Mouse (Mus musculus) fat pad, adult 2 months (tissue): Measurements from ENCODE around the gene Cdh15.
A peak's percentile ranks its signal among the peaks of the same experiment; 100 is the strongest.

ENCODE experiments used
- DNase-seq: peaks from one replicate; pipeline ENCODE4 v3.0.0-alpha.2; 2011; ENCODE audit warnings: low read depth, low spot score; ENCODE audit errors: extremely low read depth

The Cdh15 gene

GRCm38 (mm10) chr8:122883671-122884070, 35.9 kb downstream of the Cdh15 start:
- DNase-seq, result no peak

DNA sequence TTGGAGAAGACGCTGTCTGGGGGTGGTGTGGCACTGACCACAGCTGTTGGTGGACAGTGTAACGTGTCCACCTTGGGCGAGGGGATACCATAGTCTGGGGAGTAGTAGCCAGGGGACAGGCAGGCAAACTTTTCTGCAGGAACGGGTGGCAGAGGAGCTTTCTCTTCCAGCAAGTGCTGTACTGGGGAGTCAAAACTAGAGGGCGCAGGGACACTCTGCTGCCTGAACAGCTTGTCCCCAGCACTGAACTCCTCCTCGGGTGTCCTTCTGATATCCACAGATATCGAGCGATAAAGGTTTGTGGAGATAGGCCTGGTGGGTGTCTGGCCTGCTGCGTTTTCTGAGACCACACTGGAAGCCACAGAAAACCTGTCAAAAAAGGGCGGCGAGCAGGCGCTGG, 43.7 kb downstream of the Cdh15 start:
- DNase-seq, result no peak

DNA sequence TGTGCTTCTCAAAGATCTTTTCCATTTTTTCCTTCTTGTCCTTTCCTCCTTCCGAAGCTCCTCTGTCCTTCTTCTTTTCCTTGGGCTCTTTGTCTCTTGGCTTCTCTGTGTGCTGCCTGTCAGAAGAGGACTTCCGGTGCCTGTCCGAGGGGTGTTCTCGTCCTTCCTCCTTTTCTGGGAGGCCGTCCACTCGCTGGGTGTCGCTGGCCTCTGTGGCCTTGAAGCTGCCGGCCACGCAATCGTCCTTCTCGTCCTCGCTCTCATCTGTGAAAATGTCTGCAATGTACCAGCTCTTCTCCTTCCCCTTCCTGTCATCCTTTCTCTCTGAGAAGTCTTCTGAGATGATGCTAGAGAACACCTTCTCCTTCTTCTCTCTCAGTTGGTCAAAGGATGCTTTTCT, 45.7 kb downstream of the Cdh15 start:
- no peak for DNase-seq

DNA sequence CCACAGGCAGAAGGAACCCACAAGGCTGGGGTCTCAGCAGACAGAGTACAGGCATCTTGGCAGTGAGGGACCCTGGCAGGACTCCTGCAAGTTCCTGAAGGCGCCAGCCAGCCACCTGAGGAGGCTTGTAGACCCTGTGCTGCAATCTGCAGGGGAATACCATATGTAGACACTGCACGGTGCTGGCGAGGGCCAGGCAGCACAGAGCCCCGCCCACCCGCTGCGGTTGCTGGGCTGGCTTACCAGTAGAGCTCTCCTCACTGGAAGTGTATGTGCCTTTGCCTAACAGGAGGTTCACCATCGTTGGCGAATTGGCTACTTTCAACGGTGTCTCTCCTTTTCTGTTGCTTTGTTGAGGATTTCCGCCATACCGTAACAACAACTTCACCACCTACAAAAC, 48.6 kb downstream of the Cdh15 start:
- DNase-seq, result no peak

GRCm38 (mm10) chr8:122897200-122897599, 49.4 kb downstream of the Cdh15 start:
- no peak for DNase-seq

DNA sequence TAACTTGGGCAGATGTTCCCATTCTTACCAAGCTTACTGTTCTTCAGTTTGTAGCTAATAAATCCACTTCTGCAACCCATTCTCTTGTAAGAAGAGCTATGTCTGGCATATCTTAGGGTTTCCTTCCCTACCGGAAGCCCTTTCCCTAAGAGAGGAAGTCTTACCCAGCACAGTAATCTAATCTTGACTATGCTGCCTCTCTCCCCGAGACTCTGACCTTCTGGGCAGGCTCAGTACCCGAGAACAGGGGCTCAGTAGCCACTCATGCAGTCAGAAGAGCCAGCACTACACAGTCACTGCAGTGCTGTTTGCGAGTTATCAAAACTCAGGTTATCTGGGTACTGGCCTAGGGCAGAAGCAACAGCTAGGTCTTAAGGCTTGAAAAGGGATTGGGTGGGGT, 50.3 kb downstream of the Cdh15 start:
- no peak for DNase-seq

DNA sequence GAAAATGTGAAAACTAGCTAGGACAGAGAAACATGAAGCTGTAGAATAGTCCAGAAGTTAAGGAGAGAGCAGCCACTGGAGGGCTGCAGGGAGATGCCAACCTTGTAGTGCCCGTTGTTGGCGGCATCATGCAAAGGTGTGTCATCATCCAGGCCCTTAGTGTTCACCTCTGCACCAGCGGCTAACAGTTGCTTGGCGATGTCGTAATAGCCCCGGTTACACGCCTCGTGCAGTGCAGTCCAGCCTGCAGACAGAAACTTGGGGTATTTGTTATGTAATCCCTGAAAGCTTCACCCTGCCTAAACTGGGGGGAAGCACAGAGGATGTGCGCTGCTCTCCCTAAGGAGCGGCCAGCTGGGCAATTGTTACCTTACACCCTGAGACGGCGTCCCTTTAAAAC, 50.7 kb downstream of the Cdh15 start:
- DNase-seq, result no peak

DNA sequence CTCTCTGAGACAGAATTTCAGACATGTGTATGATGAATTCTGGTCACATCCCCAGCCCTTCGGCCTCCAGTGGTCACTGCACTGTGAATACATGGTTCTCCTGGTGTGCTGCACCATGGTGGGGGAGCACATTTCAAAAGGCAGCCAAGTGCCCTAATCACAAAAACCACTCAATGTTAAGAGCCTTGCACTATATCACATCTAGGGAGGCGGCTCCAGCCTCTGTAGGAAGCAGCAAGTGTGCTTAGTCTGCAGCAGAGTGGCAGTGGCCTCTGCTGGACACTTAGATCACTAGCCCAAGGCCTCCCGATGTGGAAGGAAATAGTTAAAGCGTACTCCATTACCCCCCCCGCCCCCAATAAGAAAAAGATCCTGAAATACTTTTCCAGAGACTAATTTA, 51.3 kb downstream of the Cdh15 start:
- no peak for DNase-seq

DNA sequence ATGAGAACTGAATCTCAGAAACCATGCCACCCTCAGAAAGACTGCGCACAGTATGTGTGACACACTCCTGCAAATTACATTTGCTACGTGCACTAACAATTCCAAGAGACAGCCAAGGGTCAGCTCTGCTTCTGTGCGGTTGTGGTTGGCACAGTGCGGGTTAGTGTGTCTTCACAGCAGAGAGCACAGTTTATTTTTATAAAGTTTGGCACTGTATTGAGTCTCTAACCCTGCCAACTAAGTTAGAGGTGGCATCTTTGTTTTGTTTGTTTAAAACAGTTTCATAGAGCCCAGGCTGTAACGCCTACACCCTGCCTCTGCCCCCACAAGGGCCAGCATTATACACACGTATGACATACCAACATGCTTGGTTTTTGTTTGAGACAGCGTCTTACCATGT, 53.7 kb downstream of the Cdh15 start:
- DNase-seq, result no peak

GRCm38 (mm10) chr8:122901892-122902515, 54.2 kb downstream of the Cdh15 start:
- no peak for DNase-seq

- DNase-seq, result no peak
Observed at GRCm38 (mm10) chr8:122902581-122902980, 54.8 kb downstream of the Cdh15 start.

DNA sequence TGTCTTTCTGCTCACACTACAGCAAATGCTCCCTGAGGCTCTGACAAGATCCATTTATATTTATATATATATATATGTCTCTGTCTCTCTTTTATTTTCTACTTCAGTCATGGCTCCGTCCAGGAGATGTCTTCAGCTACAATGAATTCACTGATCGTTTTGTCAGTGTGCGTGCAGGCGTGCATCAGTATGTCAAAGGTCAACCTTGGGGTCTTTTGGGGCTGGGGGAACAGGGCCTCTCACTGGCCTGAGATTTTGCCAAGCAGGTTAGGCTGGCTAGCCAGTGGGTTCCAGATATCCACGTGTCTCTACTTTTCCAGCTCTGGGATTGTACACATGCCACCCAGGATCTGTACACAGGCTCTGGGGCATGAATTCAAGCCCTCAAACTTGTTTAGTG, 55.2 kb downstream of the Cdh15 start:
- no peak for DNase-seq

DNA sequence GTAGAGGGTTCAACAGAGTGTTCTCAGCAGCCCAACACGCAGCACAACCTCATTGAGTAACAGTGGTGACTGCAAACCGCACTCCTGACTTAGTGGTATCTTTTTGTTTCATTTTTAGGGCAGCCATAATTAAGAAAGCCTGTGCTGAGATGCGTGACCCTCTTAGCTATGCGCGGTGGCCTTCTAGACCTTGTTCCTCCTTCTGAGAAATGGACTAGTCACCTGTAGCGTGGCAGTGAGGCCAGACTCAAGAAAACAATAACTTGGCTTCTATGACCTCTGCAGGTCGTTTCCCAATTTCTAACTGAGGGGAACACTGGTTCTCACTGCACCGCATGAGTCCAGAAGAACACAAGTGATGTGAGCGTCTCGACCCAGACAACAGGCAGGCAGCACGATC, 56.7 kb downstream of the Cdh15 start:
- DNase-seq, result no peak

DNA sequence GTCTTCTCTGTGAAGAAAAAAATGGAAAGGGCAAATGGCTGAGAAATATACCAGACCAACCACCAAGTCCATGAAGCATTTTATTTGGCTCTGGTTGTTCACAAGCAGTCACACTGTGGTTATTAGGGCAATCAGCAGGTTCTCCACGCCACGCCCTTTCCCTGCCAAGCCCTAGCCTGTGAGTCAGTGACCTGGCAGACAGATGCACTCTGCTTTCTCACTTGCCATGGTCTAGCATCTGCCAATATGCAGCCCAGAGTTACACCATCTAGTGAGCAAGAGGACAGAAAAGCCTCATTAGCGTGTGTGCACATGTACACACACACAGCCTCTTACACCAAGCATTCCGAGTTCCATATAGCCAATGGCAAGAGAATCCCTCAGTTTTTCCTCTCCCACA, 57.6 kb downstream of the Cdh15 start:
- DNase-seq, result peak; percentile 94

DNA sequence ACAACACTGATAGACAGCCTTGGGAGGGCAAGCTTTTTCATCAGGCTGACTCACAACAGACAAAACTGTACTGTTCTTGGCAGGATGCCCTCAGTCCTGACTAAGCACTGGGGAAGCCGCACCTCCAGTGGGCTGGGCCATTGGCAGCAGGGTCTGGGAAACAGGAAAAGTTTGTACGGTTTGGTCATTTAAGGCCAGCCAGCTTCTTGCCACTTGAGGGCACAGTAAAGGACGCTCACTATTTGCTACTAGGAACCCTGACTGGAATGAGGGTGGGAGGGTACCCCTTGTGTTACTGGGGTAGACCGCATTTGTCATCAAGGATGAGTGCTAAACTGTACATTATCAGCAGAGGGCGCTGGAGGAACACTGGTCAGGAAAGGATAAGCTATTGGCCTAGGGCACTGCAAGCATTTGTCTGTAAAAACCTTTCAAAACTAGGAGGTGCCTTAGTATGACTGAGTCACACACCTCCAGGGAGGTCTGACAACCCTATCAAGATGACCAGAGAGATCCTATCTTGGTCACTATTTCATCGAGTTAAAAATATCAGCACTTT, 58.8 kb downstream of the Cdh15 start:
- DNase-seq, result no peak

GRCm38 (mm10) chr8:122912150-122912549, 64.4 kb downstream of the Cdh15 start:
- DNase-seq, result no peak

DNA sequence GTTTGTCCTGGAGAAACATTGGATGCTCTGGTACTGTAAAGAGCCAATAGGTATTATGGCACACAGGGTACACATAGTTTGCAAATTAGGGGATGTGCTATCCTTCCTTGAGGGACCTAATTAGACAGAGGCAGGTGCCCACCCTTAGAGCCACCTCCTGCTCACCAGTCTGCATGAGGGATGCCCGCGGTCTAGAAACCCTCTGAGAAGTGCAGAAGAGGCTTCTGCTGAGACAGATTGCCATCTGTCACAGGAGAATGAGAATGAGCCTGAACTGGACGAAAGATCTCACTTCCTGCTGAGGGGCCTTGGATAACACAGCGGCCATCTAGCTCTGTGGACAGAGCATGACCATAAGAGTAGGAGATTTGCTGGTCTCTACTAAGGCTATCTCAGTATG, 65.1 kb downstream of the Cdh15 start:
- no peak for DNase-seq

GRCm38 (mm10) chr8:122916766-122917165, 69.0 kb downstream of the Cdh15 start:
- DNase-seq, result no peak
